Mouse (Mus musculus): ENCODE measurements at regions not wholly inside any gene's neighbourhood (a gene's known extent, or its start where the extent isn't known, plus 50 kb on each side); places are given as distances from the start of the nearest gene placed in this dataset.
A peak's percentile ranks its signal among the peaks of the same experiment; 100 is the strongest.

DNA sequence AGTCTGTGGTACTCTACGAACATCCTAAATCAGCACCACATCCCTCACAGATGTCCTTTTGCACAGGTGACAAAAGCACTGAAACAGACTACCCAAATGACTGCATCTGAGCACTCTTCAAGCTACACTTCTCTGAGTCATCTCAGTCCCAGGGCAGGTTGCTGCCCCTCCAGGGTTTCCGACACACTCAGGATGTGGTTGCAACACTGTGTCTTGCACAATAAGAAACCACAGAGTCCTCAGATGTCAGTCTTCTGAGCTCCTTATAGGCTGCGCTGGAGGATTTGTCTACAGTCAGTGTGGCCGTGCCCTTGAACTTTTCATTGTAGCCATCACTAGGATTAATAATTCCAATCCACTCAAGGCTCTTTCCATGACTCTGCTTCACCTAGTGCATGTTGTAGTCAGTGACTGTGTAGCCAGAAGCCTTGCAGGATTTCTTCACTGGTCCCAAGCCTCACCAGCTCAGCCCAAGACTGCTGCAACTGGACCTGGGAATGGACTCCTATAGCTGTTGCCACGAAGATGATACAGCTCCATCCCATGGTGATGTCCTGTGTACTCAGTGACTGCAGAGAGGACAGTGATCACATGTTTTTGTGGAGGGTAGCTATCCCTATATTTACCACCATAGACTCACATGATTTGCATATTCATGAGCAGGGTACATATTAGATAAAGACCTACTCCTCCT is 1103.3 kb upstream of the Tenm3 start:
- TF ChIP-seq POLR2A (IDR thresholded peaks at IDR 0.05; ENCODE audit: borderline replicate concordance, extremely low read depth, insufficient read depth, insufficient read length) = no peak
- Histone ChIP-seq H3K27me3 (ENCODE audit: control insufficient read depth, insufficient read depth, low read length) (no peaks in the 10 kb centered on the region), H3K4me3 (replicated peaks; ENCODE audit: low read length) (no peak overlapping the region), H3K27ac (replicated peaks; ENCODE audit: low read depth, low read length) (no peak overlapping the region), H3K9ac (ENCODE audit: low read depth, low read length, severe bottlenecking) (no peak overlapping the region), H3K36me3 (ENCODE audit: control insufficient read depth, insufficient read depth, low read length) (no peaks in the 10 kb centered on the region), H3K9me3 (ENCODE audit: control insufficient read depth, low read length) (no peaks in the 10 kb centered on the region), H3K4me1 (ENCODE audit: control insufficient read depth, insufficient read depth, low read length) (no peaks in the 10 kb centered on the region), H3K4me2 (replicated peaks; ENCODE audit: low read depth, low read length, severe bottlenecking) (no peak overlapping the region)
- WGBS = 90% methylated on average over 5 of the region's 5 CpGs
- DNase-seq (ENCODE audit: low spot score) = no peak
- no peak for ATAC-seq (ENCODE audit: low FRiP score, low read depth)

DNA sequence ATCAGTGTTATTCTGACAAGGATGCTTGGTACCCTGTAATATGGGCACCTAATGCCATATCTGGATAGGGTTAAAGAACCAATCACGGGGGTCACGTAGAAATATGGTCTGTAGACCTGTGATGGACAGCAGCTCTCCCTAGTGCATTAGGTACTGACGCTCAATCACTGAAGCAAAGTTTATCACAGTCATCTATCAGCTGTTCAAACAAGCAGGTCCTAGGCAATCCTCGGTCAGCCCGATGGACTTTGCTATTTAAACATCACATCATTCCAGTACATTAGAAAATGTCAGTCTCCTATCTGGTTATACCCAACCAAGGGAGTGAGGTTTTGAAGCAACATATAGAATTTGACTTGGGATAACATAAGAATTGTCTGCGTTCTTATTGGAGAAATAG is 1088.4 kb upstream of the Tenm3 start:
- 92% methylated on average over 6 of the region's 6 CpGs for WGBS
- no peaks in the 10 kb centered on the region for H3K4me1 ChIP-seq (ENCODE audit: control insufficient read depth, insufficient read depth, low read length)
- TF ChIP-seq POLR2A (IDR thresholded peaks at IDR 0.05; ENCODE audit: borderline replicate concordance, extremely low read depth, insufficient read depth, insufficient read length) = no peak
- no peaks in the 10 kb centered on the region for H3K36me3 ChIP-seq (ENCODE audit: control insufficient read depth, insufficient read depth, low read length)
- H3K9me3 ChIP-seq (ENCODE audit: control insufficient read depth, low read length) = no peaks in the 10 kb centered on the region
- no peak overlapping the region for H3K27ac ChIP-seq (replicated peaks; ENCODE audit: low read depth, low read length)
- DNase-seq (ENCODE audit: low spot score) (no peak), ATAC-seq (ENCODE audit: low FRiP score, low read depth) (no peak)
- H3K4me2 ChIP-seq (replicated peaks; ENCODE audit: low read depth, low read length, severe bottlenecking) = no peak overlapping the region
- H3K27me3 ChIP-seq (ENCODE audit: control insufficient read depth, insufficient read depth, low read length) = no peaks in the 10 kb centered on the region
- H3K4me3 ChIP-seq (replicated peaks; ENCODE audit: low read length) = no peak overlapping the region
- no peak overlapping the region for H3K9ac ChIP-seq (ENCODE audit: low read depth, low read length, severe bottlenecking)

DNA sequence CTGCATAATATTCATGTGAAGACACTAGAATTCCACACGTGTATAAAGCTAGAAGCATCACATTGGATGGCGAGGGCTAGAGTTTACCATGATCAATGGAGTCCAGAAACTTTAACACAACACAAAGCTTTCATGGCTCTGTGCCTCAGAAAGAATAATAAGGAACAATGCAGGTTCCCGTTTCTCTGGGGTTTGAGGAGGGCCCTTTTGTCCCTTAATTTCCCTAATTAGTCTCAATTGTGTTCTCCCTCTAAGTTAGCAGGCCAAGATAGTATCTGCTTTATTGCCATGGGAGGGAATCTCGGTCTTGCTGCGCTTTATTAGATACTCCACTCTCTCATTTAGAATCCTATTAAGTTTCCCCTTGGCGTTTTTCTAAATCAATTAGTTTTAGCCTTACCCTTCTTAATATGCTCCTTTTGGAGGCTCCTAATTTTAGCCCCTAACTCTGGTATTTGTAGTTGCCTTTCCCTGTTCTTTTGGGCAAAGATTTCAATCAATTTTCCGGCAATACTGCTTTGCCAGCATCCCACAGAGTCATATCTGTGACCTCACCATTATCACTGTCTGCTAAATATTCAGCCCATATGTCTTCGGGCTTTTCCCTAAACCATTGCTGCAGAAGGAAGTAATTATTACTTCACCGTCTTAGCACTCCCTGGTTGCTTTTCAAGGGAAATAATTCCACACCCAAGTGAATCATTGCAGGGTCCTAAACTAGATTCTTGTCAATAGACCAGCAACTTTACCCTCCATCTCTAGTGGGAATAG is 1082.8 kb upstream of the Tenm3 start:
- DNase-seq (ENCODE audit: low spot score) = no peak

DNA sequence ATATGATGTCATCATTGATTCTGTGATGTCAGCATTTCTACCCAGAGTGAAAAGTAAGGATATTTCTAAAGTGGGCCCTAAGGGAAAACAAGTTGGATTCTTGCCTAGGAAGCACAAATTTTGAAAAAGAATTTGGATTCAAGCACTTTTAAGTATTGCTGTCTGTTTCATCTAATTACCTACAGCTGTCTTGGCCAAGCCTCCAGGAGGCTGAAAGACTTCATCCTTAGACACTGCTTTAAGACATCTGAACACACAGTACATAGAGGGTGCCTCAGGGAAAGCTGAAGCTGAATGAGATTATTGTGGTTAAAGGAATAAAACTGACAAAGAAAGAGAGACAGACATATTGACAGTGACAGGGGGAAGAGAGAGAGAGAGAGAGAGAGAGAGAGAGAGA is 1061.3 kb upstream of the Tenm3 start:
- H3K4me2 ChIP-seq (replicated peaks; ENCODE audit: low read depth, low read length, severe bottlenecking) = no peak overlapping the region
- H3K4me3 ChIP-seq (replicated peaks; ENCODE audit: low read length) = no peak overlapping the region
- H3K27ac ChIP-seq (replicated peaks; ENCODE audit: low read depth, low read length) = no peak overlapping the region
- H3K9ac ChIP-seq (ENCODE audit: low read depth, low read length, severe bottlenecking) = no peak overlapping the region
- H3K27me3 ChIP-seq (ENCODE audit: control insufficient read depth, insufficient read depth, low read length) = no peaks in the 10 kb centered on the region
- DNase-seq (ENCODE audit: low spot score) (peak; percentile 26), ATAC-seq (ENCODE audit: low FRiP score, low read depth) (0 out of 2 replicates have a peak, but pooled peaks have one; percentile 55)
- no peak for TF ChIP-seq POLR2A (IDR thresholded peaks at IDR 0.05; ENCODE audit: borderline replicate concordance, extremely low read depth, insufficient read depth, insufficient read length)
- H3K4me1 ChIP-seq (ENCODE audit: control insufficient read depth, insufficient read depth, low read length) = peaks cover 7% of the 10 kb centered on the region
- no peaks in the 10 kb centered on the region for H3K36me3 ChIP-seq (ENCODE audit: control insufficient read depth, insufficient read depth, low read length)
- no peaks in the 10 kb centered on the region for H3K9me3 ChIP-seq (ENCODE audit: control insufficient read depth, low read length)

More for the DNA sequence above, 1082.8 kb upstream of the Tenm3 start:
- ATAC-seq (ENCODE audit: low FRiP score, low read depth) = no peak
- 37% methylated on average over 9 of the region's 9 CpGs for WGBS
- H3K4me2 ChIP-seq (replicated peaks; ENCODE audit: low read depth, low read length, severe bottlenecking) = no peak overlapping the region
- no peaks in the 10 kb centered on the region for H3K36me3 ChIP-seq (ENCODE audit: control insufficient read depth, insufficient read depth, low read length)
- H3K9ac ChIP-seq (ENCODE audit: low read depth, low read length, severe bottlenecking) = no peak overlapping the region
- no peaks in the 10 kb centered on the region for H3K27me3 ChIP-seq (ENCODE audit: control insufficient read depth, insufficient read depth, low read length)
- no peaks in the 10 kb centered on the region for H3K4me1 ChIP-seq (ENCODE audit: control insufficient read depth, insufficient read depth, low read length)
- no peak for TF ChIP-seq POLR2A (IDR thresholded peaks at IDR 0.05; ENCODE audit: borderline replicate concordance, extremely low read depth, insufficient read depth, insufficient read length)
- no peak overlapping the region for H3K27ac ChIP-seq (replicated peaks; ENCODE audit: low read depth, low read length)
- no peaks in the 10 kb centered on the region for H3K9me3 ChIP-seq (ENCODE audit: control insufficient read depth, low read length)
- H3K4me3 ChIP-seq (replicated peaks; ENCODE audit: low read length) = no peak overlapping the region

DNA sequence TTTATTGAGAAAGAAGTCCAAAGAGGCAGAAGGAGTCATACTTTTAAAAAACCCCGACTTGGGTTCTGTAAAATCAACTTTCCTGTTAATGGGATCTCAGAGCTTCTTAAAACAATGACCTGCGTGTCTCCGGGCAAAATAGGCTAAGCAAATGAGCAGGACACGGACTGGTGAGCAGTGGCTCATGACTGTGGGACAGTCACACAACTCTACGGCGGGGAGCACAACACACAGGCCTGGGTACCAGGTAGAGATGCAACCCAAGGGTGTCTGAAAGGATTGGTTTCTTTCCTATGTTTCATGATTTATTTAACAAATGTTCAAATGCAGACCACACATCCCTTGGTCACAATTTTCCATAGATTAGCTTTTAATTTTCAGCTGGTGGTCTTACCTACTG is 1058.3 kb upstream of the Tenm3 start:
- H3K4me3 ChIP-seq (replicated peaks; ENCODE audit: low read length) = no peak overlapping the region
- H3K27ac ChIP-seq (replicated peaks; ENCODE audit: low read depth, low read length) = no peak overlapping the region
- no peaks in the 10 kb centered on the region for H3K36me3 ChIP-seq (ENCODE audit: control insufficient read depth, insufficient read depth, low read length)
- TF ChIP-seq POLR2A (IDR thresholded peaks at IDR 0.05; ENCODE audit: borderline replicate concordance, extremely low read depth, insufficient read depth, insufficient read length) = no peak
- 30% methylated on average over 6 of the region's 6 CpGs for WGBS
- H3K9me3 ChIP-seq (ENCODE audit: control insufficient read depth, low read length) = no peaks in the 10 kb centered on the region
- H3K27me3 ChIP-seq (ENCODE audit: control insufficient read depth, insufficient read depth, low read length) = no peaks in the 10 kb centered on the region
- no peak for ATAC-seq (ENCODE audit: low FRiP score, low read depth)
- no peak overlapping the region for H3K9ac ChIP-seq (ENCODE audit: low read depth, low read length, severe bottlenecking)
- no peak for DNase-seq (ENCODE audit: low spot score)
- H3K4me1 ChIP-seq (ENCODE audit: control insufficient read depth, insufficient read depth, low read length) = peaks cover 7% of the 10 kb centered on the region
- H3K4me2 ChIP-seq (replicated peaks; ENCODE audit: low read depth, low read length, severe bottlenecking) = no peak overlapping the region; the same call in 1 of the 2 replicates

All from limb, embryonic 14.5 days (tissue).